Mouse (Mus musculus) embryo, embryonic 11 days (tissue): ENCODE results near the gene H2afb3.
A peak's percentile ranks its signal among the peaks of the same experiment; 100 is the strongest.
"Not testable (repeated sequence)": the region's sequence is repeated elsewhere in the genome, so short reads cannot be mapped to it uniquely, and the experiment has no call there.

ENCODE experiments used
- DNase-seq: peaks from one replicate; pipeline ENCODE4 v3.0.0-alpha.2; 2015

The H2afb3 gene

DNA sequence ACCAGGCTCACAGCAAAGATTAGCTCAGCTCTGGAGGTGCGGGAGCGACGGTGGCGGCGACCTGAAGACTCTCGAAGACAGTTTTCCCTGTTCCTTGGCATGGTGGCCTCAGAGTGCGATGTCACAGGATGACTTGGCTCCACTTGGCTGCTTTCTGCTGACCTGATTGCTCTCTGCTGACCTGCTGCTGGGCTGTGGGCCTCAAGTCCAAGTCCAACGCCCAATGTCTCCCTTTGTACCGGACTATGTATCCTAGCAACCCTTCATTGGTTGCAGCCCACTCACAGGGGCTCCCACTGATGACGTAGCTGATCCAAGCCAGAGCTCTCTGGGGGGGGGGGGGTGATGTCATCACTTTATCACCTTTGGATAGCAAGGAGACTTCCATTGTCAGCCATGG, at the start of gene H2afb3:
Gene H2afb3 (minus strand): TSS at position 101 of the 400 bp plus-strand sequence.
- DNase-seq, result not testable (repeated sequence)

DNA sequence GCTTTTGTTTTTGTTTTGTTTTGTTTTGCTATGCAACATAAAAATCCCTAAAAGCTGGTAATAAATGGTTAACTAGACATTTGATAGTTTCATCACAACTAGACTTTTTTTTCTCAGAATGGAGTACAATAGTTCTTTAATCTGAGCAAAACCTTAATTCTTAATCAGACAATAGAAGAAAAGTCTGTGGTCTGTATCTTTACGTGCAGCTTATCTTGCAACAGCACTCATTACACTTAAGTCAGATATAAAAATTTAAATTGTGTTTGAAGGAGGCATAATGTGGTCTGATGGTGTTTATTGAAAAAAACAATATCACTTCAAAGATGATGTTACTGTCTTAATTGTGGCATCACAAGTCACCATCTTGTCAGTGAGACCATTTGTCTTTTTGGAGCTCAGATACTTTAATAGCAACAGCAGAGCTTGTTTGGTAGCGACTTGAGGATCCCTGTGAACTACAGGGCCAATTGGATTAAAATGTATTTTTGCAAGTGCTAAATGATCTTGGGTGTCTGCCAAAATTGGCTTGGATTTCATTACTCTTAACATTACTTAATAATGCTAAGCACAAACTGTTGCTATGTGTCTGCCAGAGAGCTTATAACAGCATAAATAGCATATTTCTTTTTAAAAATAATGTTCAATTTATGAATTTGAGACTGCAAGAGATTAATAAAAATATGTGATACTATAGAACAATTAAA, 11.3 kb downstream of the H2afb3 start:
- DNase-seq, result no peak

DNA sequence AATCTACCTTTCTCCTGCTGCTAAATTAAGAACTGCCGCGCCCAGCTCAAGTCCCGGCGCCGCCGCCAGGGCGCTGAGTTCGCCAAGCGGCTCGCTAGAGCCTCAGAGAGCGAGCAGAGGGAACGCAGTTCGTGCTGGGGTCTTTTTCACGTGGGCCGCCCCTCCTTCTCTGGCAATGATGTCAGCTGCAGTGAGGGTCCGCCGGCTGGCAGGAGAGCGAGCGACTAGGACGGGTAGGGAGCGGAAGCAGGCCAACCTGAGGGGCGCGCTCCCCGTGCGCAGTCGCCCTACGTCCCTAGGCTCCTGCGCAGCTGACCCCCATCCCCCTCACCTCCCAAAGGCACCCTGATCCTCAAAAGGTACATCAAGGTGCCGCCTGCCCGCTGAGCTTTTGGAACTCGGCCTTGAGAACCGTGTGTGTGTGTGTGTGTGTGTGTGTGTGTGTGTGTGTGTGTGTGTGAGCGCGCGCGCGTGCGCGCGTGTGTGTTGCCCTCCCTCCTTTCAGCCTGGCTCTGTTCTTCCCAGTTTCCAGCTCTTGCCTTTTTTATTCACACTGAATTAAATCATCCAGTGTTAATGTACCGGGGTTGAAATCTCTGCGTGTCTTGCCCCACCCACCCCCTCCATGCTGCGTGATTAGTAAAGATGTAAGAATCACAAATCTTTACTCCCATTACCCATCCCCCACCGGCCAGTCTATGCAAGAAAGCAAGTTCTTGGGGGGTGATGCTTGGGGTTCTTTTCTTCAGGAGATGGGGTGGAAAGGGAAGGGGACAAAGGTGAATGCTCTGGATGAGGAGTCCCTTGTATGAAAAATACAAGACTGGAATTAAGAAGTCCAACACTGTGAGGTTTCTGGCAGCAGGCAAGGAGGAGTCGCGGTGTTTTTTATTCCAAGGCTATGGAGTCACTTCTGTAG, 19.8 kb downstream of the H2afb3 start:
- DNase-seq, result peak; percentile 81

DNA sequence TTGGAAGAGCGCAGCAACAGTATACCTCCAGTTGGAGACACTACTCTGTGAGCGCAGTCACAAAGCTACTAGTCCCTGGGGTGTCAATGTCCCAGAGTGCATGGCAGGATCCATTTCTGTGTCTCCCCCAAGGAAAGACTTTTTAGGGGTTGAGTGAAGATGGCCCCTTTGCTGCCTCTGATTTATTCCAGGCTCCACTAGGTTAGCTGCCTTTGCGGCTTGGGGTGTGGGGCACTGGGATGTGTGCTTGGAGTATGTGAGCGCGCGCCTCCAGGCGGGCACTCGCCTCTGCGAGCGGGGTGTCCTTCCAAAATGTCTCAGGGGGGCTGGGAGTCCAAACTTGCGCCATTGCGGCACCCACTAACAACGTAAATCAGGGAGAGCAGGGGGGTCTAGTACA, 21.2 kb downstream of the H2afb3 start:
- peak; percentile 50 for DNase-seq

DNA sequence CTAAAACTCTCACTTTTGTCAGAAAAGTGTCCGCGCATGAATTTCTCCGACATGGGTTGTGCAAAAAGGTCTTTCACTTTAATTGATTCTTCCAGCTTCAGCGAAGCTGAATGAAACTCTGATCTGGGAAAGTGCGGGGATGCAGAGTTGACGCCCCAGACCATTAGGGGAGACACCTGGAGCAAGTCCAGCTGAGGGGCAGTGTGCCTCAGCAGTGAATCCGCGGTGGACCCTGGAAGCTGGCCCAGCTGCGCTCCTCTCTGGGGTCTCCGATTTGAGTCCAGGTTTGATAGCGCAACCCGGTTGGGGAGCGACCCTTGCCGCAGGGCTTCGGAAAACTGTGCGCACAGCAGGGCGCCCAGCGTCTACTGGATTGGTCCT, 22.0 kb downstream of the H2afb3 start:
- peak; percentile 21 for DNase-seq

DNA sequence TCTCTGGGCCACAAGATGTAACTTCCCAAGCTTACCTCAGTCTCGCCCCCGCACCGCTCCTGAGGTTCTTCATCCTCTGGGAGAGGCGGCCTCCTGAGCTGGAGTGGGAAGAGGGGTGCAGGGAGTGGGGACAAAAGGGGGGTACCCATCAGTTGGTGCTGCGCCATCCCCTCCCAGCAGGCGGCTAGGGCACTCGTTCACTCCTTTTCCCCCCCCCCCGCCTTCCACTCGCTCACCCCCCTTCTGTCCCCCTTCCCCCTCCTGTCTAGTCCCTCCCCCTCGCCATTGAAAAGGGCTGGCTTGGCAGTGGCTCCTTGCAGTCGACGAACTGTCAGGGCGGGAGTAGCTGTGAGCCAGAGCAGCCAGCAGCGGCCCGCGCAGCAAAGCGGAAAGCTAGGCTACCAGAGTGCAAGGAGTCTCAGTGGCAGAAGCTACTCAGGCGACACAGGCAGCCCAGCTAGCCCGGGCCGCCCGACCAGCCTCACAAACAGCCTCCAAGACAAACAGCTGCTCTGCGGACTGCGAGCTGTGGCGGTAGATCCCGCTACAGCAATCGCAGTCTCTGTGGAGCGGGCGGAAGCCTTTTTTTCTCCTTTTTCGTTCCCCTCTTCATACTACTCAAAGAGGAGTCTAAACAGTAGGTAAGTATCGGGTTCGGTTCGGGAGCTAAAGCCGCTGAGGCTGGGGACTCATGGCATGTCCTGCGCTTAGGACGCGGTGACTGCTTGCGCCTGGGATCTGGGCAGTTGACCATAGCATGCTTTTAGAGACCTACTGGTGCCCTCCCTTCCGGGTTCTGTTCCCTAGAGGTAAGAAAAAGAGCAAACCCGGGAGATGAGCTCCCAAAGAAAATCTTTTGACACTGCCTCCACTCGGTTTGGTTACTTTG, 22.6 kb downstream of the H2afb3 start, which contains the start of gene Pcdh11x:
Gene Pcdh11x (plus strand): TSS at position 249 of the 889 bp plus-strand sequence.
- DNase-seq, result peak; percentile 66

DNA sequence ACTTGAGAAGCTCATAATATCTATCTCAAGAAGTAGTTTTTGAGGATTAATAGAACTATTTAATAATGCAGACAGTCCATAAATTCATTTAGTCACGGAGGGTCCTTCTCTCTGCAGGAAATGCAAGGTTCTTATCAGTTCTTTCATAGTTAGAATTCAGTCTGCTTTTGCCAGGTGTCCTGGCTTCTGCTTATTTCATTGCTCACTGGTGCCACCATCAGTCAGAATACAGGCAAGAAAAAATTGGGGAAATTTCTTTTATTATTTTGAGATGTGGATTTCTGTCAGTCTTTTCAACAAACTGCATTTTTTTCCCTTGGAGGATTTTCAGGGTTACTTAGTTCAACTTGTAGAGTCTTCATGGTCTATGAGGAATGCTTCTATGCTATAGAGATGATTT, 25.4 kb downstream of the H2afb3 start:
- peak; percentile 5 for DNase-seq

DNA sequence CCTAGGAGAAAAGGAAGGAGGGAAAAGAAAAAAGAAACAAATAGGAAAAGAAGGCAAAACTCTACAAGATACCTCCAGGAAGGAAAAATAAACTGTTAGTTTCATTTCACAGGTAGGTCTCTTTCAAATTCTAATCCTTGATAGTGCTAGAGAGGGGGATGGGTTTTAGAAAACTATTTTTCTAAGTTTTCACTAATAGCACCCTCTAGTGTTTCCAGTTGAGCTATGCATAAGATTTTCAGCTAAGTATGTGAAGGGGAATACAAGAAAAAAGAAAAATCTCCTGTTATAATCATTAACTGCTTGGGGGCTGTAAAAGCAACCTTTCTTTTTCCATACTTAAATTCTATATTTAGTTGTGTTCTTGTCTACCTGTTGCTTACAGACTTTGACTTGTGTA, 27.4 kb downstream of the H2afb3 start:
- peak; percentile 41 for DNase-seq
